Mouse (Mus musculus) inflammation-experienced regulatory T-cells, adult 6 months (primary cell): ENCODE data around the gene Ptprn. TPM values are rescaled to one million over a fixed set of nuclear protein-coding genes. Genes with fewer than 3 reads are reported as not detected.

Source experiments
- ATAC-seq: one replicate; pipeline ENCODE4 v1.8.0; 2017
- polyA plus RNA-seq, 3 experiments: library from polyadenylated mRNA; unstranded; fragments of 100-300 nt; shearing (Covaris generic); gene quantifications; one replicate each; pipeline ENCODE4 v1.2.1; 2017

The Ptprn gene
- polyA plus RNA-seq, 3 experiments from 2014 or later: 0.36 TPM; not detected in 2

- peak; percentile 14 for ATAC-seq
Observed at GRCm38 (mm10) chr1:75222926-75223325, 41.4 kb downstream of the Ptprn start.

DNA sequence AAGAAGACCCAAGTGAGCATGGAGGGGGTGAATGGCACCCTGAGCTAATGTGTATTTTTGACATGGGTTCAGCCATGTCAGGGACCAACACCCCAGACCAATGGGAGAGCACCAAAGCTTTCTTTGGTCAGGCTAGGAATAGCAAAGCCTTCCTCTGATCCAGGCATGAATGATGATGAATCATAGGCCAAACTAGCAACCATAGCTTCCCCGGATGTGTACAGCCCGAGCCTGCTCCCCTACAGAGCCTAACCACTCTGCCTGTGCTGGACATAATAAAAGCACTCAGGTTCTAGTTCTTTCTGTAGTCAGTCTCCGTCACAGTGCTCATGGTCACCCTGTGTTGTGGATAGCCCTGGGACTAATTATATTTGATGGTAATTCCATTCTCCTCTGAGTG lies 42.8 kb downstream of the Ptprn start:
- ATAC-seq: no peak

- no peak for ATAC-seq
Observed at GRCm38 (mm10) chr1:75219531-75219930, 44.8 kb downstream of the Ptprn start, which contains the start of gene Tuba4a. Gene Tuba4a (minus strand): TSS chr1:75219865.

GRCm38 (mm10) chr1:75219078-75219477 lies 45.2 kb downstream of the Ptprn start:
- ATAC-seq: peak; percentile 90

DNA sequence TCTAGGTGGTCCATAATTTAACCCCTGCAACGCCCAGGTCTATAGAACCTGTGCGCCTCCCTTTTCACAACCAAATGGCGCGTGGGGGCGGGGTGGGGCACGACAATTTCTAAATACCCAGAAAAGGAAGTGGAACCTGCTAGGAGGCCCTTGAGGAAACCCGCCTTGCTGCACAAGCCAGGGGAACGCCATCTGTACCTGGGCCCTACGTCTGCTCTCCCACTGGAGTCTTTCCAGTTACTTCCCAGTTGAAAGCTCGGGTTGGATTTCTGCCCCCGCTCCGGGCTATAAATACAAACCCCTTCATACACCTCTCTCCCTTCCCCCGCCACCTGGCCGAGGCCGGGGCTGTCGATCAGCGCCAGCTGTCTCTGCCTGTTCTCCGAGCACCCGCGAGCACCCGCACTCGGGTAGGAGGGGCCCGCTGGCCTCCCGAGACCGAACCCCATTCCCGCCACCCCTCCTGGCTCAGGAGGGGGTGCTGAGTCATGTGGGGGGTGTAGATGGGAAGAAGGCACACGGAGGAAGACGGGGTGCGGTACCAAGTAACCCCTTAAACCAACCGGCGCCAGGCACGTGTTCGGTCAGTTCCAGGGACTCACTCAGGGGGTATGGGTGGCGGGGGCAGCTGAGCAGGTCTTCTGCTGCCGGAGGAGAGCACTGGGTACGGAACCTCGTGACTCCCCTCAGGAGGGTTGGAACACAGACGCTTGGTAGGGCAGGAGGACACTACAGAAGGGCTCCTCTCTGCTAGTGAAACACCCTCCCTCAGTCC lies 45.9 kb downstream of the Ptprn start:
- ATAC-seq: peak; percentile 55

GRCm38 (mm10) chr1:75217893-75218226 lies 46.4 kb downstream of the Ptprn start:
- no peak for ATAC-seq

- no peak for ATAC-seq
Observed at GRCm38 (mm10) chr1:75216797-75217585, 47.3 kb downstream of the Ptprn start.

- ATAC-seq: no peak
Observed at GRCm38 (mm10) chr1:75215785-75216184, 48.5 kb downstream of the Ptprn start.

DNA sequence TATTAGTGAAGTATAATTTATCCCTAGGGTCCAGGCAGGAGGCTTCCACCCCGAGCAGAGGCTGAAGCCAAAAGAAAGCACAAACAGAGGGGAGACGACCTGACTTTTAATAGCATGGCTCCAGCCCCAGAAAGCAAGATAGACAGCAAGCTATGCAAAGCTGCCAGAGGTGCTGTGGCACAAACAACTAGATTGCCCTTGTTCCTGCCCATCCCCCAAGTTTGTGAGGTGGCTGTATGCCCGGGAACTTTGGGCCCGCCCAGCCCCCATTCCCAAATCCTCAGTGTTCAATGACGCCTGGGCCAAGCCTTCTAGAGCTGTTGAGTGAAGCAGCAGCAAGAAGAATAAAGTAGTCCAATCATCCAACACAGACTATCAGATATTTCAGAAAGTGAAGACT lies 49.4 kb downstream of the Ptprn start:
- ATAC-seq: no peak

DNA sequence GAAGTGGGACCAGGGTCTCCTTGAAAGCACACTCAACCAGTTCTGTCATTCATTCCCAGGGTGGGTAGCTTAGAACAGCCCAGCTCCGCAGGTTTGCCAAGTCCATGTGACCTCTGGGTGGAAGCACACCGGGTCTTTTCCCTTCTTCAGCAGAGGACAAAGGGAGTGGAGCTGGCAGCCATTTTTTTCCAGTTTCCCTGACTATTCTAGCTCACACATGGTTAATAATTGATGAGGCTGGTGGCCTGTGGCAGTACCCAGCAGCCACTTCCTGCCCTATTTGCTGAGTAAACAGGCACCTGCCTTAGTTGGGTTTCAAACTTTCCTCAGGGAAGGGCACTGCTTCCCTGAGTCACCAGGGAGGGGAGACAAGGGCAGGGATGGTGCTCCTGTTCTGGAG lies 49.9 kb downstream of the Ptprn start:
- no peak for ATAC-seq

DNA sequence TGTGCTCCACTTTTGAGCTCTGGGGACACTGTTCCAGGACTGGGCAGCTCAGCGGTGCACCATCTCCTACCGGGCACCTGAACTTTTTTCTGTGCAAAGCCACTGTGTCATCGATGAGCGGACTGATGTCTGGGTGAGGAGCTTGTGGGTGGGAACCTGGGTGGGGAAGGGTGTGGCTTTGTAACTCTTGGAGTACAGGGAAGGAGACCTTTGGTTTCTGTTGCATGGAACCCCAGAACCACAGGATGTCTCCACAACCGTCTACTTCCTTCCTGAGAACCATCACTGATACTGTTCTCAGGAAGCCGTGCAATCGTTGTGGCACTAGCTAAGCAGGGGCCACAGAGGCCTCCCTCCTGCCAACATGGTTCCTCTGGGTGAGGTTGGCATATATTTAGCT lies 51.2 kb downstream of the Ptprn start:
- no peak for ATAC-seq

- no peak for ATAC-seq
Observed at GRCm38 (mm10) chr1:75212542-75212941, 51.8 kb downstream of the Ptprn start.

DNA sequence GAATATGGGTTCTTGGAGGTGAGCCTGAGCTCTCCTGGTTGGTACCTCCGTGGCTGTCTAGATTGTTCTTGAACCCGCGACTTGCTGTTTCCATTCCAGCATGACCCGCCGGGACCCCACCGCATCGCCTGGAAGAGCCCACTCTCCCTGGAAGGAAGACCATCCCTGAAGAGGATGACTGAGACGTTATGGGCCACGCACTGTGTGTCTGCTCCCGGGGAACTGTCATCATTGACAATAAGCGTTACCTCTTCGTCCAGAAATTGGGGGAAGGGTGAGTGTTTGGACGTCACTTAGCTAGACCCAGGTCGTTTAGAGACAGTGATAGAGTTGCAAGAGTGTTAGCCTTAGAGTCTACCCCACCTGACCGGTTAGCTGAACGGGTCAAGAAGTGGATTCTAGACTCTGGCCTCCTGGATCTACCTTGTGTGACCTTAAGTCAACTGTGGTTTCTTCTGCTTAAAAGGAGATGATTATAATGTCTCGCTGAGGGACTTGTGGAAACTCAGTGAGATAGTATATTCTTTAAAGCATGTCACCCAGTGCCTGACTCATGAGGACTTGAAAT lies 53.1 kb downstream of the Ptprn start:
- ATAC-seq: peak; percentile 20

DNA sequence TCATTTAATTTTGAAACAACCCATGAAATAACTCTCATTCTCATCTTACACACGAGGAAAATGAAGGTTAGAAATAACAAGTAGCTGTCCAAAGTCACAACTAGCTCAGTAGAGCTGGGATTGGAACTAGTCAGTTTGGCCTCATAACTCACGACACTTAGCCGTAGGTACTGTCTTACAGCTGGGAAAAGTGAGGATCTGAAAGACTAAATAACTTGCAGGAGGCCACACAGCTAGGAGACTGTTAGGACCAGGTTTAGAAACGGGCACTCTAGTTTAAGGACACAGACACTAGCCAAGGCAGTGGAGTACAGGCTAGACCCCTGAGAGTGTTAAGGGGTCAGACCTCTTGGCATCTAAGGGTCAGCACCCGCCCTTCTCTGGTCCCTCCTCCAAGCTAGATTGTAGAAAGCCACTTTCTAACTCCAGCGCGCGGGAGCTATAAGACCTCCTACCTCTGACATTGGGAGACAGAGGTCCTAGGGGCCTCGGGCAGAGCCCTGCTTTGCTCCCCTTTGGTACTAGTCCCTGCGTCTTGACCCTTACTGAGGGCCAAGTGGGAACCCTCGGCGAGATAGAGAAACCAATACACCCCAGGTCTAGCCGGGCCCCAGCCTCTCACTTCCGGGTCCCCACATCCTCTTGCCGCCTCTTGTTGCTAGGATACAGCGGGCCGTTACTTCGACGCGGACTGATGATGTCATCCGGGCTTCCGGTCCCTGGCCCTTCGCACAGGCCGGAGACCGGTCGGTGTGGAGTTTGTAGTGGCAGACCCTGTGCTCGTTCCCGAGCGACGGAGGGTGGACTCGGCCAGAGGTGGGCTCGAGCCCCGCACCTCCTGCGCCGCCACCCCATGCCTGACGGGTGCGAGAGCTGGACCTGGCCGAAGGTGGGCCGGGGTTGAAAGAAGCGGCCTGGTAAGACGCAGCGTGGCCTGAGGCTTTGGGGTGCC lies 53.9 kb downstream of the Ptprn start, which contains the start of the genes Glb1l and Stk16:
Gene Glb1l, minus strand, starts transcription at position 678 of the 952 bp plus-strand sequence.
Gene Stk16, plus strand, starts transcription at position 703 of the 952 bp plus-strand sequence.
- ATAC-seq: peak; percentile 92

DNA sequence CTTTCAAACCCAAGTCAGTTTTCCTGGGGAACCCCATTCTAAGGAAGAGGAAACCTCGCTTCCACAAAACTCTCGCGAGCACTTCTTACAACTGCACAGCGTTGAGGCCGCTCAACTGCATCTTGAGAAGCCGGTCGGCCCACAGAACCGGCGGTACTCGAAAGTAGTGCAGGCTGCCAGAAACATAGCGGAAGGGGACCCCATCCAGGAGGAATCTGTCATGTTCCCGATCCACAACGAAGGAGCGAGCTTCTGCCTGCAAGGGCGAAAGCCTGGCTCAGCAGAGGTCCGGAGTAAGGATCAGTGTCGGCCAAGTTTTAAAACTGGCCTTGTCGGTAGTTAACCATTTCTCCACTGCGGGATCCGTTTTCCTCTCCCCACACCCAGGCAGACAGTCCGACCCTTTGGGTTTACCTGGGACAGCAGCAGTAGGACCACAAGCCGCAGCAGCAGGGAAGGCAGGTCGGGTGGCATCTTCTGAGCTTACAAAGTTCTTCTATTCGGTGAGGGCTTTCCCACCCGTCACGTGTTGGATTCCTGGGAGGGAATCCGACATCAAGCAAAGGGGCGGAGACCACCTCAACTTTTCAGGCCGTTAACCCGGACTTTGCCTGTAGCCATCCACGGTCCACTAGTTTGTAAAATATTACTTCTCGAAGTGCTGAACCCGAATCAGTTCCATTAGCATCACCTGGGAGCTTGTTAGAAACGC lies 55.2 kb downstream of the Ptprn start:
- no peak for ATAC-seq

DNA sequence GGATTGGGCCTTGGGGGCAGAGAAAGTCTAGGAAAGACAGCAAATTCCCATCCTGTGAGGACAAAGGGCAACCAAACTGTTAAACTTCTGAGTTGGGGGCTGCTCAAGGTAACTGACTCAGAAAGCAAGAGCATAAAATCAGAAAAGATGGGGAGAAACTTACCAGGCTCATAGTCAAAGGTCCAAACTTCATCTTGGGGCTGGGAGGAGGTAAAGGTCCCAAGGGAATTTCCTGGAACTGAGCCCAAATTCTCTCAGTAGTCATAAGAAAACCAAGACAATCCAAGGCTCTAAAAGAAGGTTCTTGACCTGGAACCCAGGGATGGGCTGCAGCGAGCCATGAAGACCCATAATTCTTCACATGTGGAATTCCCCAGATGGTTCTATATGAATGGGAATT lies 63.1 kb downstream of the Ptprn start:
- no peak for ATAC-seq

Other genes with a start within 250 kb of the Ptprn start
- 1 to 10 TPM; 6.1 to 8.8 (median 7.6) TPM for gene Nhej1, start 139.3 kb downstream of the Ptprn start, polyA plus RNA-seq
- gene Slc23a3, start 130.6 kb downstream of the Ptprn start, polyA plus RNA-seq: under 1 TPM in 1 of 3 experiments, not detected in 2; 0.47 TPM
- gene Cnppd1, start 121.8 kb downstream of the Ptprn start, polyA plus RNA-seq: 100 to 1,000 TPM; 120 to 140 (median 139) TPM
- 10 to 100 TPM; 17.4 to 31.3 (median 20.3) TPM for gene Retreg2, start 121.7 kb downstream of the Ptprn start, polyA plus RNA-seq
- gene Zfand2b, start 95.9 kb downstream of the Ptprn start, polyA plus RNA-seq: 10 to 100 TPM; 45.5 to 56.2 (median 50.2) TPM
- 1 to 10 TPM; 3.0 to 4.6 (median 4.4) TPM for gene Abcb6, start 84.1 kb downstream of the Ptprn start, polyA plus RNA-seq
- 10 to 100 TPM; 16.5 to 28.6 (median 25.1) TPM for gene Ankzf1, start 72.4 kb downstream of the Ptprn start, polyA plus RNA-seq
- 10 to 100 TPM in 1 of 3 experiments, 1 to 10 TPM in 2; 7.5 to 10.8 (median 8.4) TPM for gene Atg9a, start 72.3 kb downstream of the Ptprn start, polyA plus RNA-seq
- 10 to 100 TPM in 2 of 3 experiments, 1 to 10 TPM in 1; 8.4 to 14.1 (median 13.5) TPM for gene Glb1l, start 53.7 kb downstream of the Ptprn start, polyA plus RNA-seq
- 10 to 100 TPM; 46.3 to 62.7 (median 51.6) TPM for gene Stk16, start 53.7 kb downstream of the Ptprn start, polyA plus RNA-seq
- 100 to 1,000 TPM; 116 to 151 (median 123) TPM for gene Tuba4a, start 44.6 kb downstream of the Ptprn start, polyA plus RNA-seq
- not detected for gene A630095N17Rik, start 32.4 kb downstream of the Ptprn start, polyA plus RNA-seq
- gene Dnajb2, start 28.1 kb downstream of the Ptprn start, polyA plus RNA-seq: 1 to 10 TPM; 3.0 to 7.0 (median 5.8) TPM
- not detected for gene Resp18, start 13.9 kb upstream of the Ptprn start, polyA plus RNA-seq
- 10 to 100 TPM; 52.9 to 68.4 (median 62.8) TPM for gene Dnpep, start 53.5 kb upstream of the Ptprn start, polyA plus RNA-seq
- gene Des, start 95.8 kb upstream of the Ptprn start, polyA plus RNA-seq: under 1 TPM in 1 of 3 experiments, not detected in 2; 0.64 TPM
- under 1 TPM in 1 of 3 experiments, not detected in 2; 0.34 TPM for gene Speg, start 110.8 kb upstream of the Ptprn start, polyA plus RNA-seq
- 10 to 100 TPM; 44.2 to 67.2 (median 62.7) TPM for gene Gmppa, start 171.4 kb upstream of the Ptprn start, polyA plus RNA-seq
- not detected for gene Asic4, start 185.9 kb upstream of the Ptprn start, polyA plus RNA-seq
- 1 to 10 TPM; 5.5 to 6.9 (median 5.6) TPM for gene Chpf, start 214.8 kb upstream of the Ptprn start, polyA plus RNA-seq
- under 1 TPM in 1 of 3 experiments, not detected in 2; 0.24 TPM for gene Tmem198, start 215.0 kb upstream of the Ptprn start, polyA plus RNA-seq
- not detected for gene Obsl1, start 241.9 kb upstream of the Ptprn start, polyA plus RNA-seq
- not detected for gene Inha, start 242.6 kb upstream of the Ptprn start, polyA plus RNA-seq